Mouse (Mus musculus) testis, adult 2 months (tissue): ENCODE data around the gene B4galnt3.

Experiments
- CTCF ChIP-seq: fragments of 200-500 bp; IDR thresholded peaks from 2 replicates; pipeline ENCODE4 v1.5.1; 2012; ENCODE audit warnings: low read depth, mild to moderate bottlenecking, inconsistent platforms, low read length, moderate library complexity; ENCODE audit not compliant: control insufficient read depth, insufficient read depth, insufficient replicate concordance
- POLR2A ChIP-seq: fragments of 200-500 bp; IDR thresholded peaks from 2 replicates; pipeline ENCODE4 v1.6.1; 2012; ENCODE audit warnings: low read depth, mild to moderate bottlenecking, inconsistent platforms, low read length, moderate library complexity; ENCODE audit not compliant: control insufficient read depth

GRCm38 (mm10) chr6:120306859-120307594 is 12.7 kb upstream of the B4galnt3 start:
- no peak for TF ChIP-seq POLR2A
- TF ChIP-seq CTCF = no peak
